Mouse (Mus musculus): ENCODE data around the gene Cyfip1. TPM values are rescaled to one million over a fixed set of nuclear protein-coding genes. Genes with fewer than 3 reads are reported as not detected.

Cyfip1 gene
- polyA plus RNA-seq, 1 experiment from 2014 or later: 119 TPM

- Histone ChIP-seq H3K27ac (ENCODE audit: low read depth, low read length) (no peak overlapping the region), H3K9me3 (ENCODE audit: control insufficient read depth, low read length) (no peaks in the 10 kb centered on the region; the same call in 1 of the 2 replicates), H3K4me3 (ENCODE audit: low read length) (no peak overlapping the region), H3K4me1 (ENCODE audit: control insufficient read depth, insufficient read depth, low read length) (no peaks in the 10 kb centered on the region), H3K4me2 (replicated peaks; ENCODE audit: low read depth, low read length) (no peak overlapping the region), H3K36me3 (ENCODE audit: control insufficient read depth, insufficient read depth, low read length) (no peaks in the 10 kb centered on the region), H3K9ac (ENCODE audit: low read depth, low read length) (no peak overlapping the region), H3K27me3 (ENCODE audit: control insufficient read depth, insufficient read depth, low read length) (no peaks in the 10 kb centered on the region)
- no peak for ATAC-seq (ENCODE audit: low FRiP score, low TSS enrichment)
- 81% methylated on average over 1 of the region's 1 CpGs for WGBS
Observed at GRCm38 (mm10) chr7:55969415-55969814, 127.9 kb downstream of the Cyfip1 start.

GRCm38 (mm10) chr7:55974429-55974828 is 132.9 kb downstream of the Cyfip1 start:
- no peak for ATAC-seq (ENCODE audit: low FRiP score, low TSS enrichment)
- WGBS: 95% methylated on average over 2 of the region's 2 CpGs
- H3K27ac ChIP-seq (ENCODE audit: low read depth, low read length): no peak overlapping the region

GRCm38 (mm10) chr7:55981511-55981910 is 140.0 kb downstream of the Cyfip1 start:
- H3K4me3 ChIP-seq (ENCODE audit: low read length): no peak overlapping the region
- no peaks in the 10 kb centered on the region for H3K4me1 ChIP-seq (ENCODE audit: control insufficient read depth, insufficient read depth, low read length)
- no peaks in the 10 kb centered on the region for H3K9me3 ChIP-seq (ENCODE audit: control insufficient read depth, low read length)
- H3K4me2 ChIP-seq (replicated peaks; ENCODE audit: low read depth, low read length): no peak overlapping the region
- no peaks in the 10 kb centered on the region for H3K27me3 ChIP-seq (ENCODE audit: control insufficient read depth, insufficient read depth, low read length)
- no peak for ATAC-seq (ENCODE audit: low FRiP score, low TSS enrichment)
- 93% methylated on average over 2 of the region's 2 CpGs for WGBS
- no peaks in the 10 kb centered on the region for H3K36me3 ChIP-seq (ENCODE audit: control insufficient read depth, insufficient read depth, low read length)
- H3K27ac ChIP-seq (ENCODE audit: low read depth, low read length): no peak overlapping the region
- no peak overlapping the region for H3K9ac ChIP-seq (ENCODE audit: low read depth, low read length)

More at GRCm38 (mm10) chr7:55974429-55974828, 132.9 kb downstream of the Cyfip1 start:
- Histone ChIP-seq H3K9me3 (ENCODE audit: control insufficient read depth, low read length) (no peaks in the 10 kb centered on the region; the same call in 1 of the 2 replicates), H3K4me1 (ENCODE audit: control insufficient read depth, insufficient read depth, low read length) (no peaks in the 10 kb centered on the region), H3K27me3 (ENCODE audit: control insufficient read depth, insufficient read depth, low read length) (no peaks in the 10 kb centered on the region), H3K9ac (ENCODE audit: low read depth, low read length) (no peak overlapping the region), H3K4me3 (ENCODE audit: low read length) (no peak overlapping the region), H3K4me2 (replicated peaks; ENCODE audit: low read depth, low read length) (no peak overlapping the region), H3K36me3 (ENCODE audit: control insufficient read depth, insufficient read depth, low read length) (no peaks in the 10 kb centered on the region)

Other genes starting within 250 kb of the Cyfip1 start
- 0.14 TPM in 1 of 2 replicates, not detected in the other for gene Siglech, start 73.6 kb upstream of the Cyfip1 start, polyA plus RNA-seq (2014; fragmentation: Nextera tagmentation; extraction: Ambion mirVana)
- gene Tubgcp5, start 47.6 kb upstream of the Cyfip1 start, polyA plus RNA-seq (2014; fragmentation: Nextera tagmentation; extraction: Ambion mirVana): 24.6 and 34.6 TPM in 2 replicates
- 39.8 and 56.1 TPM in 2 replicates for gene Nipa2, start 120.7 kb downstream of the Cyfip1 start, polyA plus RNA-seq (2014; fragmentation: Nextera tagmentation; extraction: Ambion mirVana)
- gene Nipa1, start 178.2 kb downstream of the Cyfip1 start, polyA plus RNA-seq (2014; fragmentation: Nextera tagmentation; extraction: Ambion mirVana): 3.3 and 4.4 TPM in 2 replicates
- gene Herc2, start 208.5 kb downstream of the Cyfip1 start, polyA plus RNA-seq (2014; fragmentation: Nextera tagmentation; extraction: Ambion mirVana): 19.8 and 27.9 TPM in 2 replicates